Mouse (Mus musculus) embryonic facial prominence, embryonic 12.5 days (tissue): ENCODE results near the gene Cldn13. TPM values are rescaled to one million over a fixed set of nuclear protein-coding genes. Genes with fewer than 3 reads are reported as not detected.
"Not testable (repeated sequence)": the region's sequence is repeated elsewhere in the genome, so short reads cannot be mapped to it uniquely, and the experiment has no call there.

Source experiments
- ATAC-seq: fragments of 200-750 bp; cut with Nextera tagmentation; 2 replicates; pipeline ENCODE4 v1.8.0; 2017; ENCODE audit not compliant: insufficient number of reproducible peaks, insufficient read depth, low FRiP score, low TSS enrichment
- H3K27ac ChIP-seq: fragments of 300-500 bp; sonication (generic); 2 replicates; pipeline ENCODE4 v1.5.1; 2016; ENCODE audit warnings: mild to moderate bottlenecking
- H3K27me3 ChIP-seq: fragments of 300-500 bp; sonication (generic); 2 replicates; pipeline ENCODE4 v1.6.1; 2016; ENCODE audit warnings: mild to moderate bottlenecking, moderate library complexity
- H3K36me3 ChIP-seq: fragments of 300-500 bp; sonication (generic); 2 replicates; pipeline ENCODE4 v1.6.1; 2016; ENCODE audit warnings: mild to moderate bottlenecking
- H3K4me1 ChIP-seq: fragments of 300-500 bp; sonication (generic); 2 replicates; pipeline ENCODE4 v1.6.1; 2016
- H3K4me2 ChIP-seq: fragments of 300-500 bp; sonication (generic); replicated peaks from 2 replicates; pipeline ENCODE4 v1.6.1; 2016; ENCODE audit warnings: mild to moderate bottlenecking, moderate library complexity
- H3K4me3 ChIP-seq: fragments of 300-500 bp; sonication (generic); 2 replicates; pipeline ENCODE4 v1.5.1; 2016; ENCODE audit warnings: mild to moderate bottlenecking
- H3K9ac ChIP-seq: fragments of 300-500 bp; sonication (generic); 2 replicates; pipeline ENCODE4 v1.6.1; 2016; ENCODE audit warnings: mild to moderate bottlenecking, moderate library complexity
- H3K9me3 ChIP-seq: fragments of 300-500 bp; sonication (generic); 2 replicates; pipeline ENCODE4 v1.6.1; 2016; ENCODE audit warnings: mild to moderate bottlenecking, moderate library complexity
- WGBS: fragments of 180-500 bp; shearing (Covaris S2); methylation state at CpG from one replicate; pipeline ENCODE4 v1.1.7; 2016; 5-methylcytosine and 5-hydroxymethylcytosine counted together
- polyA plus RNA-seq: library from polyadenylated mRNA; unstranded; fragments of >200 nt; fragmentation: Nextera tagmentation; extraction: Ambion mirVana; gene quantifications from 2 replicates; pipeline ENCODE4 v1.2.1, GENCODE M21; 2016

The Cldn13 gene
- polyA plus RNA-seq, 1 experiment from 2014 or later, result 2.4 TPM

DNA sequence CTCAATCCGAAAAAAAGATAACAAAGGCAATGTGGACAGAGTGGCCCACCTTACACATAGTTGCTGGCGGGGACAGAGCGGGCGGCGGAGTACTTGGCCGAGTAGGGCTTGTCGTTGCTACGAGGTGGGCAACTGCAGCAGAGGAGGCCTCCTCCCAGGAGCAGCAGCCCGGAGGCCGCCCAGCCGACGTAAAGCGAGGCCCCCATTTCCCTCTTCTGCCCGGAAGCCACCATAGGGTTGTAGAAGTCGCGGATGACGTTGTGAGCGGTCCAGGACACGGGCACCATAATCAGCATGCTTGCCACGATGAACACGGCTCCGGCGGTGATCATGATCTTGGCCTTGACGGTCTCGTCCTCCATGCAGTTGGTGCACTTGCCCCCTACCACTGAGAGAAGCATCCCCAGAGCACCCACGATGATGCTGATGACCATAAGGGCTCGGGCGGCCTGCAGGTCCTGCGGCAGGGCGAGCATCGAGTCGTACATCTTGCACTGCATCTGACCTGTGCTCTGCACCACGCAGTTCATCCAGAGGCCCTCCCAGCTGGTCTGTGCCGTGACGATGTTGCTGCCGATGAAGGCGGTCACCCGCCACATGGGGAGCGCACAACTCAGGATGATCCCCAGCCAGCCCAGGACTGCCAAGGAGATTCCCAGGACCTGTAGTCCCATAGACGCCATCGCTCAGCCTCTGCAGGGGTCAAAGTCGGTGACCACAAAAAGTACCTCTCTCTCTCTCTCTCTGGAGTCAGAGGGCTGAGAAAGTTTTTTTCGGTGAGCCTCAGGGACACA lies 30.9 kb upstream of the Cldn13 start:
- 15% methylated on average over 43 of the region's 43 CpGs for WGBS
- Histone ChIP-seq H3K36me3 (no peaks in the 10 kb centered on the region), H3K27me3 (peaks cover 46% of the 10 kb centered on the region), H3K9me3 (no peaks in the 10 kb centered on the region), H3K4me1 (peaks cover 9% of the 10 kb centered on the region), H3K4me3 (peak overlapping the region; percentile 30), H3K4me2 (peak overlapping the region; percentile 33), H3K27ac (peak overlapping the region; percentile 63; the same call in 1 of the 2 replicates), H3K9ac (peak overlapping the region; percentile 41)
- no peak for ATAC-seq

DNA sequence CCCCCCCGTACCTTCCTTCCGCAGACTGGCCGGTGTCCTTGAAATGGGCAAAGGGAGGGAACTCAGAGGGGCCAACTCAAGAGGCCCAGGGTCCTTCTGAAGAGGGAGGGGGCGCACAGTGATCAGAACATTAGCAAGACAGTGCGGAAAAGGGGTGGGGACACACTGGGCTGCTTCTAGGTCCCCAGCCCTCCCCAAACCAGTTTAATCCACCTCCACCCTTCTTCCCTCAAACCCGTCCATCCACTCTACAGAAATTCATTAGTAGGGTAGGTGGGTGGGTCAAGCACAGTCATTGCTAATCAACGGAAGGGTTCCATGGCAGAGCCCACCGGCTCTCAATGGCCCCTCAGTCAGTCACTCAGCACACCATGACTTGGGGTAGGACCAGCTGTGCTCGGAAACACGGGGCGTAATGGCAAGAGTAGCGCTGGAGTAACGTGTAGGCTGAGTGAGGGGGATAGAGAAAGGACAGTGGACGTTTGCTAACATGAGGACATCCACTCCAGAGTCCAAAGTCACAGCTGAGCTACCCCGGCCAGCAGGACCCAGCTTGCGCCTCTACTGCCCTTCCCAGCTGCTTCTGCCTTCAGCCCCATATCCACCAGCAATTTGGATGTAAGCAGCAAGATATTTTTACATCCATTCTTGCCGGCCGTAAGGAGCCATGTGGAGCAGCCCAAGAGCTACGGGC lies 30.1 kb upstream of the Cldn13 start:
- Histone ChIP-seq H3K9me3 (no peaks in the 10 kb centered on the region), H3K27me3 (peaks cover 41% of the 10 kb centered on the region), H3K27ac (0 out of 2 replicates have a peak overlapping the region, but pooled peaks have one; percentile 63), H3K36me3 (no peaks in the 10 kb centered on the region), H3K4me1 (peaks cover 4% of the 10 kb centered on the region), H3K4me2 (peak overlapping the region; percentile 33), H3K4me3 (peak overlapping the region; percentile 30), H3K9ac (peak overlapping the region; percentile 41; the same call in 1 of the 2 replicates)
- no peak for ATAC-seq
- WGBS, result 36% methylated on average over 18 of the region's 19 CpGs

DNA sequence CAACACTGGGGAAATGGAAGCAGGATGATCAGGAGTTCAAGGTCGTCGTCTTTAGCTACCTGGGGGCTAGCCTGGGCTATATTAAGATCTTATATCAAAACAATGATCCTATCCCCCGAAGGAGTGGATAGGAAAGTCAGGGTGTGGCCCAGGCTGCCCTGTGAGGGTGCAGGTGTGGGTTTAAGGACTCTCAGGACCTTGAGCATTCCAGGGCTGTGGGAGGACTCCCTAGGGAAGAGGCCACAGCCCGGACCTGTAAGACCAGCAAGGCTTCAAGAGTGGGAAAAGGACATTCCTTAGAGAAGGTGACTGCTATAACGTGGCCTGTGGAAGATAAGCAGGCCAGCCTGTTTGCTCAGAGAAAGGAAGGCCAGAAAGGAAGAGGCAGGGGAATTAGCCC lies 28.9 kb upstream of the Cldn13 start:
- Histone ChIP-seq H3K36me3 (no peaks in the 10 kb centered on the region), H3K4me2 (no peak overlapping the region), H3K9ac (no peak overlapping the region), H3K27me3 (peaks cover 41% of the 10 kb centered on the region), H3K4me3 (no peak overlapping the region), H3K9me3 (no peaks in the 10 kb centered on the region), H3K27ac (no peak overlapping the region), H3K4me1 (peaks cover 4% of the 10 kb centered on the region)
- WGBS, result 77% methylated on average over 5 of the region's 5 CpGs
- ATAC-seq, result no peak

DNA sequence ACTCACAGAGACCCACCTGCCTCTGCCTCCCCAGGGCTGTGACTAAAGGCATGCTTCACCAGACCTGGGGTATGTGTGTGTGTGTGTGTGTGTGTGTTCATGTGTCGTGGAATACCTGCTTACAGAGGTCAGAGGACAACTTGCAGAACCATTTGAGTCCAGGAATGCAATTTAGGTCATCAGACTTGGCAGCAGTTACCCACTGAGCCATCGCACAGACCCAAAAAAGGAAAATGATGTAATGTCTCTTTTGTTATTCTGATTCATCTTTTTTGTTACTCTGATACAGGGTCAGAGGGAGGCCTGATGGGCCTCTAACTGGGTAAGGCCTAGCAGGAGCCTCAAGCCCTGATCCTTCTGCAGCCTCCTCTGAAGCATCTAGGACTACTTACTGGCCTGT lies 27.4 kb upstream of the Cldn13 start:
- H3K9ac ChIP-seq, result no peak overlapping the region
- H3K36me3 ChIP-seq, result no peaks in the 10 kb centered on the region
- no peaks in the 10 kb centered on the region for H3K9me3 ChIP-seq
- 73% methylated on average over 2 of the region's 2 CpGs for WGBS
- no peak overlapping the region for H3K27ac ChIP-seq
- H3K4me2 ChIP-seq, result no peak overlapping the region
- H3K4me1 ChIP-seq, result peaks cover 4% of the 10 kb centered on the region
- ATAC-seq, result no peak
- peaks cover 34% of the 10 kb centered on the region for H3K27me3 ChIP-seq
- no peak overlapping the region for H3K4me3 ChIP-seq

DNA sequence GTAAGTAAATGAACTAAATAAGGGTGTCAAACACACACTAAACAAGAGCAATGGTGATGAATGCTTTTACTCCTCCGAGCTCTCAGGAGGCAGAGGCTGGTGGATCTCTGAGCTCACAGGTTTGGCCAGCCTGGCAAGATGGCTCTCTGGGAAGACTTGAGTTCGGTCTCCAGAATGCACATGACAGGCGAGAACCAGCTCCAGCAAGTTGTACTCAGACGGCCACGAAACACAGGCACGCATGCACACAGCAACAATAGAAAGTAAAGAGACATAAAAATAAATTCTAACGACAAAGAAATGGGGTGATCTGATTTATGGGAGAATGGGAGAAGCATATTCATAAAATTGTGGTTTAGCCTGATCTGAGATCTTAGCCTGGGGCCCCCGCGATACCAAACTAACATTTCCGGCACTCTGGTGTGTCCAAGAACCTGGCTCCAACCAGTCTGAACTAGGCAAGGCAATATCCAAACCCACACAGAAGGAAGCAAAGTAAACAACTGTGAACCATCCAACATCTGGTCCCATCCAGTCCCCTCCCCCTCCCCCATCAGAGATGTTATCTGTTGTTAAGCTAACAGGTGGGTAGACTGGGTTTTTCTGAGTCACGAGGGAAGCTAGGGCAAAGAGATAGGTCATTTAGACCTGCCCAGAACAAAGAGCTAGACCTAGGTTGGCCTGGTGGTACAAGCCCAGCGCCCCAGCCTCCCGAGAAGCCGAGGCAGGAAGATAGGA lies 26.3 kb upstream of the Cldn13 start:
- Histone ChIP-seq H3K4me3 (no peak overlapping the region), H3K27ac (no peak overlapping the region), H3K4me2 (no peak overlapping the region), H3K36me3 (no peaks in the 10 kb centered on the region), H3K27me3 (peaks cover 23% of the 10 kb centered on the region), H3K9ac (no peak overlapping the region), H3K4me1 (no peaks in the 10 kb centered on the region), H3K9me3 (no peaks in the 10 kb centered on the region)
- WGBS, result 79% methylated on average over 14 of the region's 14 CpGs
- ATAC-seq, result no peak

DNA sequence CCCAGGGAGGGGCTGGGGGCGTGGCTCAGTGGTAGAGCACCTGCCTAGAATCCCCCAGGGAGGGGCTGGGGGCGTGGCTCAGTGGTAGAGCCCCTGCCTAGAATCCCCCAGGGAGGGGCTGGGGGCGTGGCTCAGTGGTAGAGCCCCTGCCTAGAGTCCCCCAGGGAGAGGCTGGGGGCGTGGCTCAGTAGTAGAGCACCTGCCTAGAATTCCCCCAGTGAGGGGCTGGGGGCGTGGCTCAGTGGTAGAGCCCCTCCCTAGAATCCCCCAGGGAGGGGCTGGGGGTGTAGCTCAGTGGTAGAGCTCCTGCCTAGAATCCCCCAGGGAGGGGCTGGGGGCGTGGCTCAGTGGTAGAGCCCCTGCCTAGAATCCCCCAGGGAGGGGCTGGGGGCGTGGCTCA lies 24.2 kb upstream of the Cldn13 start:
- H3K4me3 ChIP-seq, ATAC-seq, H3K27ac ChIP-seq, H3K36me3 ChIP-seq, H3K27me3 ChIP-seq, H3K4me2 ChIP-seq, H3K4me1 ChIP-seq, H3K9ac ChIP-seq, H3K9me3 ChIP-seq: not testable (repeated sequence)
- 86% methylated on average over 5 of the region's 7 CpGs for WGBS

DNA sequence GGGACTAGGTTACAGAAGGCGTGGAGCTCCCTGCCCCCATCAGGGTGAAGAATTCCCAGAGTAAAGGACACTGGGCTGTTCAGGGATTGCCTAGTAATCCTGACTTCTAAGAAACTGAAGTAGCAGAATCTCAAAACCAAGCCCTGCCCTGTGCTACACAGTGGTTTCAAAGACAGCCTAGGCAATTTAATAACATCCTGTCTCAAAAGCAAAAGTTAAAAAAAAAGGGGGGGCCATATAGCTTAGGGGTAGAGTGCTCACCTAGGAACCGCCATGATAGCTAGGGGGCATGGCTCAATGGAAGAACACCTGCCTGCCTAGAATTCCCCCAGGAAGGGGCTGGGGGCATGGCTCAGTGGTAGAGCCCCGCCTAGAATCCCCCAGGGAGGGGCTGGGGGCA lies 23.7 kb upstream of the Cldn13 start:
- Histone ChIP-seq H3K4me2 (no peak overlapping the region), H3K9me3 (no peaks in the 10 kb centered on the region), H3K9ac (no peak overlapping the region), H3K27me3 (no peaks in the 10 kb centered on the region), H3K4me1 (no peaks in the 10 kb centered on the region), H3K36me3 (peaks cover 3% of the 10 kb centered on the region; the same call in 1 of the 2 replicates), H3K4me3 (no peak overlapping the region), H3K27ac (no peak overlapping the region)
- WGBS, result 73% methylated on average over 3 of the region's 3 CpGs
- ATAC-seq, result no peak

DNA sequence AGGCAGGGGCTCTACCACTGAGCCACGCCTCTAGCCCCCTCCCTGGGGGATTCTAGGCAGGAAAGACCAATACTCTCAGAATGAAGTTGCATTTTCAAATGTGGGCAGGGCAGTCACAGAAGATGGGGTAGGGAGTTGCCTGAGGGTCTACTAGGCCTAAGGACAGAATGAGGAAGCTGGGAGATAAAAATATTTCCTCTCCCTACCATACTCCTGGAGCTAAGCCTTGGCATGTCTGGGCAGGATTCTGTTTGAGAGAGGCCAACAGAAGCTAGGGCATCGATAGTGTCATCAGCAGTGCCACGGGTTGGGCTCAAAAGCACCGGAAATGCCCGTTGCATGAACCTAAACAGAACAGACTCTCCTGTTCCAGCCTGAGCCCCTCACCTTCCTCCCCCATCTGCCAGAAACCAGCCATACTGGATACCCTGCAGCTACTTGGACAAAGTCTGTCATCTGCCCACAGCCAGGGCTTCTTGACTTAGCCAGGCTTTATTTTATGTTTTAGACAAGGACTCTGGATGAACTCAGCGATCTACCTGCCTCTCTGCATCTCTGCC lies 21.4 kb upstream of the Cldn13 start:
- Histone ChIP-seq H3K9me3 (no peaks in the 10 kb centered on the region), H3K9ac (no peak overlapping the region), H3K4me1 (no peaks in the 10 kb centered on the region), H3K27me3 (no peaks in the 10 kb centered on the region), H3K4me3 (no peak overlapping the region), H3K4me2 (no peak overlapping the region), H3K36me3 (peaks cover 4% of the 10 kb centered on the region; the same call in 1 of the 2 replicates), H3K27ac (no peak overlapping the region)
- 74% methylated on average over 6 of the region's 6 CpGs for WGBS
- no peak for ATAC-seq

DNA sequence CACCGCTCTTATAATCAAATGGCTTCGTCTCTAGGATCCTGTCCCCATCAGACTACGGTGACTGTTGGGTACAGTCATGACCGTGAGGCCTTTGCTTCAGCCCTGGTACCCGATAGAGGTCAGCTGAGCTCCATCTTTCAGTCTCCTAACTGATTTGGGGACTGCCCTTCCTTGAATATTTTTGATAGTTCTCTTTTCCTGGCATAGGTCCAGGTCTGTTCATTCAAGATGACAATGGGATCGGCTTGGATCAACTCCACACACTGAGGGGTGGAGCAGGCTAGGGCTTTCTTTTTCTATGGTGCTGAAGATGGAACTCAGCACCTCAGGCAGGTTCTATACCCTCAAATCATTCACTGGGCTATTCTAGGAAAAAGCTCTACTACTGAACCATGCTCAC lies 20.7 kb upstream of the Cldn13 start:
- no peak for ATAC-seq
- Histone ChIP-seq H3K36me3 (peaks cover 4% of the 10 kb centered on the region; the same call in 1 of the 2 replicates), H3K27me3 (no peaks in the 10 kb centered on the region), H3K9ac (no peak overlapping the region), H3K27ac (no peak overlapping the region), H3K4me2 (no peak overlapping the region), H3K9me3 (no peaks in the 10 kb centered on the region), H3K4me1 (no peaks in the 10 kb centered on the region), H3K4me3 (no peak overlapping the region)
- 91% methylated on average over 6 of the region's 6 CpGs for WGBS

DNA sequence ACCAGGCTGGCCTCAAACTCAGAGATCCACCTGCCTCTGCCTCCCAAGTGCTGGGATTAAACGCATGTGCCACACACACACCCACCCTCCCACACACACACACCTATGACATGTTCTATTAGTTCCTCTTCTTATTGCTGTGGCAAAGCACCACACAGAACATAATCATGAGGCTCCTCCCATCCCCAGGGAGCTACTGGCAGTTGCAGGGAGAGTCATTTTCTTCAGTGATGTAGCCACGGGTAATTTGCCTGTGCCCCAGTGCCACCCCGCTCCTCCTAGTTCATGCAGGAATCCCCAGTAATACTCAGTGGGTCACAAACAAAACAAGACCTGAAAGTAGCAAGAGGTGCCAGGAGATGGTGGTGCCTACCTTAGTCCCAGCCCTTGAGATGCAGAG lies 19.3 kb upstream of the Cldn13 start:
- ATAC-seq, result no peak
- Histone ChIP-seq H3K4me2 (no peak overlapping the region), H3K9me3 (no peaks in the 10 kb centered on the region), H3K4me3 (no peak overlapping the region), H3K9ac (no peak overlapping the region), H3K27me3 (no peaks in the 10 kb centered on the region), H3K4me1 (no peaks in the 10 kb centered on the region), H3K36me3 (peaks cover 4% of the 10 kb centered on the region; the same call in 1 of the 2 replicates), H3K27ac (no peak overlapping the region)
- WGBS, result 89% methylated on average over 3 of the region's 3 CpGs

DNA sequence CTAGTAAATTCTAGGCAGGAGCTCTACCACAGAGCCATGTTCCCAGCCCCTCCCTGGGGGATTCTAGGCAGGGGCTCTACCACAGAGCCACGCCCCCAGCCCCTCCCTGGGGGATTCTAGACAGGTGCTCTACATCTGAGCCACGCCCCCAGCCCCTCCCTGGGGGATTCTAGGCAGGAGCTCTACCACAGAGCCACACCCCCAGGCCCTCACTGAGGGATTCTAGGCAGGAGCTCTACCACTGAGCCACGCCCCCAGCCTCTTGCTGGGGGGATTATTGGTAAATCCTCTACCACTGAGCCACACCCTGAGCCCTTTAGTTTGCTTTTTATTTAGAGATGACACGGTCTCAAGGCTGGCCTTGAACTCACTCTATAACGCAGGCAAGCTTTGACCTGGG lies 18.4 kb upstream of the Cldn13 start:
- H3K27me3 ChIP-seq, H3K4me1 ChIP-seq, H3K36me3 ChIP-seq, H3K27ac ChIP-seq, H3K4me2 ChIP-seq, ATAC-seq, H3K4me3 ChIP-seq, H3K9ac ChIP-seq, H3K9me3 ChIP-seq: not testable (repeated sequence)
- 88% methylated on average over 5 of the region's 5 CpGs for WGBS
